Mouse (Mus musculus) embryonic facial prominence, embryonic 14.5 days (tissue): ENCODE results near the gene Dlg2. TPM values are rescaled to one million over a fixed set of nuclear protein-coding genes. Genes with fewer than 3 reads are reported as not detected.
A peak's percentile ranks its signal among the peaks of the same experiment; 100 is the strongest.

ENCODE experiments used
- ATAC-seq: fragments of 200-750 bp; cut with Nextera tagmentation; 2 replicates; pipeline ENCODE4 v1.8.0; 2017; ENCODE audit warnings: low read depth, moderate number of reproducible peaks, moderate TSS enrichment
- DNase-seq: peaks from one replicate; pipeline ENCODE4 v3.0.0-alpha.2; 2015; ENCODE audit warnings: low spot score
- H3K27ac ChIP-seq: fragments of 300-500 bp; sonication (generic); replicated peaks from 2 replicates; pipeline ENCODE4 v1.5.1; 2014; ENCODE audit warnings: low read depth, mild to moderate bottlenecking, low read length, moderate library complexity
- H3K27me3 ChIP-seq: fragments of 300-500 bp; sonication (generic); replicated peaks from 2 replicates; pipeline ENCODE4 v1.6.1; 2014; ENCODE audit warnings: low read length; ENCODE audit not compliant: control insufficient read depth, insufficient read depth
- H3K36me3 ChIP-seq: fragments of 300-500 bp; sonication (generic); 2 replicates; pipeline ENCODE4 v1.6.1; 2014; ENCODE audit warnings: low read length, mixed read lengths; ENCODE audit not compliant: control insufficient read depth, insufficient read depth
- H3K4me1 ChIP-seq: fragments of 300-500 bp; sonication (generic); 2 replicates; pipeline ENCODE4 v1.6.1; 2014; ENCODE audit warnings: antibody characterized with exemption, low read length; ENCODE audit not compliant: control insufficient read depth, insufficient read depth
- H3K4me2 ChIP-seq: fragments of 300-500 bp; sonication (generic); 2 replicates; pipeline ENCODE4 v1.6.1; 2014; ENCODE audit warnings: low read depth, mild to moderate bottlenecking, low read length, moderate library complexity, mixed read lengths
- H3K4me3 ChIP-seq: fragments of 300-500 bp; sonication (generic); 2 replicates; pipeline ENCODE4 v1.5.1; 2014; ENCODE audit warnings: low read depth, mild to moderate bottlenecking, low read length
- H3K9ac ChIP-seq: fragments of 300-500 bp; sonication (generic); 2 replicates; pipeline ENCODE4 v1.6.1; 2014; ENCODE audit warnings: low read depth, mild to moderate bottlenecking, low read length, moderate library complexity, mixed read lengths
- H3K9me3 ChIP-seq: fragments of 300-500 bp; sonication (generic); 2 replicates; pipeline ENCODE4 v1.6.1; 2016; ENCODE audit warnings: low read length; ENCODE audit not compliant: control insufficient read depth
- WGBS: fragments of 180-500 bp; shearing (Covaris S2); extraction: QIAGEN DNeasy Blood & Tissue Kit; methylation state at CpG from one replicate; pipeline ENCODE4 v1.1.7; 2014; 5-methylcytosine and 5-hydroxymethylcytosine counted together
- polyA plus RNA-seq: library from polyadenylated mRNA; unstranded; fragments of >200 nt; fragmentation: Nextera tagmentation; extraction: Ambion mirVana; gene quantifications from 2 replicates; pipeline ENCODE4 v1.2.1, GENCODE M21; 2014

Gene Dlg2
- polyA plus RNA-seq, 1 experiment from 2014 or later, result 5.1 TPM

- no peaks in the 10 kb centered on the region for H3K36me3 ChIP-seq
- no peaks in the 10 kb centered on the region for H3K4me1 ChIP-seq
- no peaks in the 10 kb centered on the region for H3K9me3 ChIP-seq
- 92% methylated on average over 3 of the region's 3 CpGs for WGBS
- no peak overlapping the region for H3K9ac ChIP-seq
- no peak overlapping the region for H3K27ac ChIP-seq
- DNase-seq, result no peak
- H3K4me2 ChIP-seq, result no peak overlapping the region
- ATAC-seq, result no peak
- H3K27me3 ChIP-seq, result no peaks in the 10 kb centered on the region
- H3K4me3 ChIP-seq, result no peak overlapping the region
These were observed 807.7 kb downstream of the Dlg2 start for GRCm38 (mm10) chr7:91284167-91284566.

- Histone ChIP-seq H3K4me1 (no peaks in the 10 kb centered on the region), H3K36me3 (no peaks in the 10 kb centered on the region), H3K27ac (no peak overlapping the region), H3K9me3 (no peaks in the 10 kb centered on the region), H3K9ac (no peak overlapping the region), H3K4me2 (no peak overlapping the region), H3K27me3 (no peaks in the 10 kb centered on the region), H3K4me3 (no peak overlapping the region)
- WGBS, result 40% methylated on average over 3 of the region's 3 CpGs
- no peak for ATAC-seq
- no peak for DNase-seq
These were observed 811.9 kb downstream of the Dlg2 start for GRCm38 (mm10) chr7:91288324-91288723.

- H3K4me1 ChIP-seq, result no peaks in the 10 kb centered on the region
- no peak overlapping the region for H3K4me3 ChIP-seq
- ATAC-seq (no peak), DNase-seq (no peak)
- H3K9ac ChIP-seq, result no peak overlapping the region
- H3K27me3 ChIP-seq, result no peaks in the 10 kb centered on the region
- H3K36me3 ChIP-seq, result no peaks in the 10 kb centered on the region
- WGBS, result 77% methylated on average over 2 of the region's 2 CpGs
- H3K9me3 ChIP-seq, result no peaks in the 10 kb centered on the region
- H3K4me2 ChIP-seq, result no peak overlapping the region
- H3K27ac ChIP-seq, result no peak overlapping the region
These were observed 819.7 kb downstream of the Dlg2 start for GRCm38 (mm10) chr7:91296127-91296526.

- no peak overlapping the region for H3K27ac ChIP-seq
- no peaks in the 10 kb centered on the region for H3K4me1 ChIP-seq
- no peak for ATAC-seq
- H3K27me3 ChIP-seq, result no peaks in the 10 kb centered on the region
- no peak overlapping the region for H3K4me3 ChIP-seq
- no peaks in the 10 kb centered on the region for H3K9me3 ChIP-seq
- no peak overlapping the region for H3K4me2 ChIP-seq
- DNase-seq, result no peak
- H3K36me3 ChIP-seq, result no peaks in the 10 kb centered on the region
- no peak overlapping the region for H3K9ac ChIP-seq
- WGBS, result 81% methylated on average over 5 of the region's 5 CpGs
These were observed 834.7 kb downstream of the Dlg2 start for GRCm38 (mm10) chr7:91311177-91311576.

- H3K4me3 ChIP-seq, result no peak overlapping the region
- DNase-seq, result no peak
- no peaks in the 10 kb centered on the region for H3K36me3 ChIP-seq
- no peaks in the 10 kb centered on the region for H3K4me1 ChIP-seq
- no peak for ATAC-seq
- no peak overlapping the region for H3K4me2 ChIP-seq
- H3K27ac ChIP-seq, result no peak overlapping the region
- no peaks in the 10 kb centered on the region for H3K27me3 ChIP-seq
- H3K9ac ChIP-seq, result no peak overlapping the region
- no peaks in the 10 kb centered on the region for H3K9me3 ChIP-seq
These were observed 868.6 kb downstream of the Dlg2 start for GRCm38 (mm10) chr7:91345073-91345472.

- DNase-seq (peak; percentile 1), ATAC-seq (no peak)
- no peak overlapping the region for H3K4me2 ChIP-seq
- H3K27ac ChIP-seq, result no peak overlapping the region
- no peak overlapping the region for H3K9ac ChIP-seq
- 63% methylated on average over 10 of the region's 10 CpGs for WGBS
- no peaks in the 10 kb centered on the region for H3K36me3 ChIP-seq
- no peaks in the 10 kb centered on the region for H3K4me1 ChIP-seq
- H3K27me3 ChIP-seq, result no peaks in the 10 kb centered on the region
- no peaks in the 10 kb centered on the region for H3K9me3 ChIP-seq
- no peak overlapping the region for H3K4me3 ChIP-seq
These were observed 893.4 kb downstream of the Dlg2 start for GRCm38 (mm10) chr7:91369821-91370321.

GRCm38 (mm10) chr7:91382281-91382680, 905.8 kb downstream of the Dlg2 start:
- no peak overlapping the region for H3K9ac ChIP-seq

GRCm38 (mm10) chr7:91383873-91384272, 907.4 kb downstream of the Dlg2 start:
- Histone ChIP-seq H3K27ac (no peak overlapping the region), H3K4me3 (no peak overlapping the region), H3K9me3 (no peaks in the 10 kb centered on the region), H3K4me1 (no peaks in the 10 kb centered on the region), H3K27me3 (no peaks in the 10 kb centered on the region), H3K9ac (no peak overlapping the region), H3K36me3 (no peaks in the 10 kb centered on the region), H3K4me2 (no peak overlapping the region)
- DNase-seq (no peak), ATAC-seq (no peak)
- 29% methylated on average over 1 of the region's 1 CpGs for WGBS

More at GRCm38 (mm10) chr7:91382281-91382680, 905.8 kb downstream of the Dlg2 start:
- Histone ChIP-seq H3K4me3 (no peak overlapping the region), H3K27ac (no peak overlapping the region), H3K36me3 (no peaks in the 10 kb centered on the region), H3K27me3 (no peaks in the 10 kb centered on the region), H3K9me3 (no peaks in the 10 kb centered on the region), H3K4me2 (no peak overlapping the region), H3K4me1 (no peaks in the 10 kb centered on the region)
- DNase-seq (no peak), ATAC-seq (no peak)
- 81% methylated on average over 3 of the region's 3 CpGs for WGBS

GRCm38 (mm10) chr7:91389272-91389671, 912.8 kb downstream of the Dlg2 start:
- ATAC-seq (no peak), DNase-seq (no peak)
- Histone ChIP-seq H3K4me3 (no peak overlapping the region), H3K36me3 (no peaks in the 10 kb centered on the region), H3K9ac (no peak overlapping the region), H3K4me2 (no peak overlapping the region), H3K27ac (no peak overlapping the region), H3K27me3 (no peaks in the 10 kb centered on the region), H3K9me3 (no peaks in the 10 kb centered on the region), H3K4me1 (no peaks in the 10 kb centered on the region)
- 83% methylated on average over 5 of the region's 5 CpGs for WGBS
